Comparison of ENCODE assay signal across 10 mouse cellular contexts in genomic region chr13:44484582-44485329, GRCm38 (mm10).
A peak's percentile ranks its signal among the peaks of the same experiment; 100 is the strongest.
DNase-seq lines count a peak whose midpoint lies in the region; ATAC-seq and TF ChIP-seq lines count a peak whose summit lies in the region.
"Had no signal": no experiment of that assay in that cellular context is flagged by ENCODE, and none has a peak within 500 bp of the region (broad histone marks: within the 10 kb centered on the region; RNA-seq: fewer than 3 reads in every experiment).

No protein-coding gene starts in this region.

- TF ChIP-seq POLR2A in brain, embryonic 14.5 days (IDR thresholded peaks at IDR 0.05; ENCODE audit: borderline replicate concordance, extremely low read depth, insufficient read depth, insufficient read length, poor library complexity, severe bottlenecking) = no peak

- H3K4me3 ChIP-seq in forebrain, postnatal 0 days (ENCODE audit: low read depth, low read length) = no peak overlapping the region
- no peak overlapping the region for H3K4me3 ChIP-seq in forebrain, embryonic 15.5 days
- H3K4me3 ChIP-seq in liver, embryonic 16.5 days (ENCODE audit: low read depth, low read length) = no peak overlapping the region
- H3K4me3 ChIP-seq: hindbrain, embryonic 10.5 days had no signal

- no peaks in the 10 kb centered on the region for H3K36me3 ChIP-seq in forebrain, postnatal 0 days (ENCODE audit: insufficient read depth)
- H3K36me3 ChIP-seq in forebrain, embryonic 15.5 days = no peaks in the 10 kb centered on the region
- no peaks in the 10 kb centered on the region for H3K36me3 ChIP-seq in liver, embryonic 16.5 days (ENCODE audit: control insufficient read depth, insufficient read depth)
- H3K36me3 ChIP-seq: hindbrain, embryonic 10.5 days had no signal

- 46% methylated on average over 14 of the region's 14 CpGs for WGBS in forebrain, postnatal 0 days
- 65% methylated on average over 14 of the region's 14 CpGs for WGBS in forebrain, embryonic 15.5 days
- WGBS in liver, embryonic 16.5 days (ENCODE audit: insufficient replicate concordance) = 56% methylated on average over 14 of the region's 14 CpGs

- no peaks in the 10 kb centered on the region for H3K9me3 ChIP-seq in forebrain, postnatal 0 days (ENCODE audit: low read length)
- no peaks in the 10 kb centered on the region for H3K9me3 ChIP-seq in forebrain, embryonic 15.5 days
- no peaks in the 10 kb centered on the region for H3K9me3 ChIP-seq in liver, embryonic 16.5 days (replicated peaks; ENCODE audit: control insufficient read depth, low read length)
- H3K9me3 ChIP-seq: hindbrain, embryonic 10.5 days had no signal

- ATAC-seq in forebrain, postnatal 0 days = no peak
- no peak for ATAC-seq in forebrain, embryonic 15.5 days (replicated peaks)
- no peak for ATAC-seq in liver, embryonic 16.5 days (ENCODE audit: low read depth)

- H3K9ac ChIP-seq in forebrain, postnatal 0 days = no peak overlapping the region
- no peak overlapping the region for H3K9ac ChIP-seq in forebrain, embryonic 15.5 days (replicated peaks)
- no peak overlapping the region for H3K9ac ChIP-seq in liver, embryonic 16.5 days (ENCODE audit: low read depth, low read length)

- H3K27ac ChIP-seq in forebrain, postnatal 0 days (ENCODE audit: low read depth, low read length) = no peak overlapping the region
- no peak overlapping the region for H3K27ac ChIP-seq in forebrain, embryonic 15.5 days (replicated peaks)
- H3K27ac ChIP-seq in liver, embryonic 16.5 days (ENCODE audit: low read length) = no peak overlapping the region
- H3K27ac ChIP-seq: hindbrain, embryonic 10.5 days had no signal

- no peak for TF ChIP-seq CTCF in forebrain, postnatal 0 days (IDR thresholded peaks at IDR 0.05; ENCODE audit: low read depth)
- no peak for TF ChIP-seq CTCF in brain, embryonic 14.5 days (IDR thresholded peaks at IDR 0.05; ENCODE audit: borderline replicate concordance, extremely low read depth, insufficient read depth, insufficient read length)

- peak; percentile 49 for DNase-seq in forebrain, postnatal 0 days
- DNase-seq in liver = no peak
- DNase-seq in brain, embryonic 14.5 days (ENCODE audit: low read depth) = peak; percentile 68
- DNase-seq in kidney, postnatal 4 days = peak; percentile 29 to 38
- DNase-seq in thymus, postnatal 10 days (ENCODE audit: low spot score in 2 of 2) = no peak
- no peak for DNase-seq in thymus, postnatal 0 days (ENCODE audit: low spot score)
- DNase-seq: retina, postnatal 1 day had no signal

- H3K27me3 ChIP-seq in forebrain, postnatal 0 days (ENCODE audit: insufficient read depth, low read length) = no peaks in the 10 kb centered on the region
- no peaks in the 10 kb centered on the region for H3K27me3 ChIP-seq in forebrain, embryonic 15.5 days
- H3K27me3 ChIP-seq in liver, embryonic 16.5 days (ENCODE audit: control insufficient read depth, insufficient read depth, low read depth, low read length) = no peaks in the 10 kb centered on the region

- H3K4me2 ChIP-seq in forebrain, postnatal 0 days (ENCODE audit: low read depth) = no peak overlapping the region
- no peak overlapping the region for H3K4me2 ChIP-seq in forebrain, embryonic 15.5 days (replicated peaks)
- H3K4me2 ChIP-seq in liver, embryonic 16.5 days (ENCODE audit: low read depth, low read length) = 0 out of 2 replicates have a peak overlapping the region, but pooled peaks have one; percentile 6

- 0 out of 2 replicates have a peak, but pooled peaks cover 4% of the 10 kb centered on the region for H3K4me1 ChIP-seq in forebrain, postnatal 0 days (ENCODE audit: insufficient read depth)
- H3K4me1 ChIP-seq in forebrain, embryonic 15.5 days = peaks cover 9% of the 10 kb centered on the region
- H3K4me1 ChIP-seq in liver, embryonic 16.5 days (ENCODE audit: control insufficient read depth, low read depth, low read length) = no peaks in the 10 kb centered on the region
- H3K4me1 ChIP-seq: hindbrain, embryonic 10.5 days had no signal

Comparison
In these comparisons a context has a peak if more than half of its experiments do, and no peak if none do; other contexts are left out.
1. DNase-seq: peak in forebrain, postnatal 0 days (single experiment), brain, embryonic 14.5 days (single experiment) and kidney, postnatal 4 days (2 of 2); none in liver (single experiment), thymus, postnatal 10 days (0 of 2) and thymus, postnatal 0 days (single experiment).